Mouse (Mus musculus) CD4-positive, CD25-positive, alpha-beta regulatory T cell, adult 4 months (primary cell): ENCODE measurements around the gene Trim14. TPM values are rescaled to one million over a fixed set of nuclear protein-coding genes. Genes with fewer than 3 reads are reported as not detected.
A peak's percentile ranks its signal among the peaks of the same experiment; 100 is the strongest.
"Not testable (repeated sequence)": the region's sequence is repeated elsewhere in the genome, so short reads cannot be mapped to it uniquely, and the experiment has no call there.

ENCODE experiments used
- ATAC-seq: one replicate; pipeline ENCODE4 v1.8.0; 2017
- polyA plus RNA-seq, 2 experiments: library from polyadenylated mRNA; unstranded; fragments of 100-300 nt; shearing (Covaris generic); gene quantifications; one replicate each; pipeline ENCODE4 v1.2.1; 2017

Gene Trim14
- polyA plus RNA-seq, result 10 to 100 TPM; 33.2 to 35.8 TPM

GRCm38 (mm10) chr4:46535840-46536361, at the start of gene Trim14:
Gene Trim14, minus strand, starts transcription at chr4:46536141.
- peak; percentile 77 for ATAC-seq

- ATAC-seq, result no peak
Measured at GRCm38 (mm10) chr4:46585041-46585810, 49.3 kb upstream of the Trim14 start.

- peak; percentile 31 for ATAC-seq
Measured at GRCm38 (mm10) chr4:46584536-46584935, 48.6 kb upstream of the Trim14 start.

GRCm38 (mm10) chr4:46584084-46584483, 48.1 kb upstream of the Trim14 start:
- not testable (repeated sequence) for ATAC-seq

- ATAC-seq, result not testable (repeated sequence)
Measured at GRCm38 (mm10) chr4:46582024-46582423, 46.1 kb upstream of the Trim14 start.

GRCm38 (mm10) chr4:46581577-46581976, 45.6 kb upstream of the Trim14 start:
- not testable (repeated sequence) for ATAC-seq

- peak; percentile 46 for ATAC-seq
Measured at GRCm38 (mm10) chr4:46580799-46581243, 44.9 kb upstream of the Trim14 start.

- not testable (repeated sequence) for ATAC-seq
Measured at GRCm38 (mm10) chr4:46578796-46579346, 42.9 kb upstream of the Trim14 start.

GRCm38 (mm10) chr4:46578228-46578627, 42.3 kb upstream of the Trim14 start:
- no peak for ATAC-seq

- ATAC-seq, result not testable (repeated sequence)
Measured at GRCm38 (mm10) chr4:46575509-46576284, 39.8 kb upstream of the Trim14 start.

- ATAC-seq, result no peak
Measured at GRCm38 (mm10) chr4:46574841-46575240, 38.9 kb upstream of the Trim14 start.

- no peak for ATAC-seq
Measured at GRCm38 (mm10) chr4:46574024-46574753, 38.2 kb upstream of the Trim14 start.

GRCm38 (mm10) chr4:46572616-46573015, 36.7 kb upstream of the Trim14 start:
- peak; percentile 33 for ATAC-seq

GRCm38 (mm10) chr4:46571744-46572143, 35.8 kb upstream of the Trim14 start:
- peak; percentile 29 for ATAC-seq

- ATAC-seq, result no peak
Measured at GRCm38 (mm10) chr4:46569671-46570070, 33.7 kb upstream of the Trim14 start.

- ATAC-seq, result no peak
Measured at GRCm38 (mm10) chr4:46568169-46568568, 32.2 kb upstream of the Trim14 start.

- peak; percentile 61 for ATAC-seq
Measured at GRCm38 (mm10) chr4:46566931-46567671, 31.2 kb upstream of the Trim14 start.

- ATAC-seq, result peak; percentile 17
Measured at GRCm38 (mm10) chr4:46565393-46565955, 29.5 kb upstream of the Trim14 start.

- no peak for ATAC-seq
Measured at GRCm38 (mm10) chr4:46564247-46564646, 28.3 kb upstream of the Trim14 start.

- ATAC-seq, result peak; percentile 18
Measured at GRCm38 (mm10) chr4:46563847-46564246, 27.9 kb upstream of the Trim14 start.

GRCm38 (mm10) chr4:46562841-46563240, 26.9 kb upstream of the Trim14 start:
- ATAC-seq, result no peak
